In genomic region chr2:11355594-11355993, GRCm38 (mm10) we compare ENCODE assay signal across 28 mouse cellular contexts.
DNase-seq lines count a peak whose midpoint lies in the region; ATAC-seq and TF ChIP-seq lines count a peak whose summit lies in the region.
"Had no signal": no experiment of that assay in that cellular context is flagged by ENCODE, and none has a peak within 500 bp of the region (broad histone marks: within the 10 kb centered on the region; RNA-seq: fewer than 3 reads in every experiment).

No protein-coding gene starts in this region.

- peak; percentile 36 for ATAC-seq in activated CD4-positive, CD25-positive, alpha-beta regulatory T cell, adult 4 months
- no peak for ATAC-seq in intestine, embryonic 16.5 days
- ATAC-seq in midbrain, embryonic 16.5 days, result no peak
- ATAC-seq: midbrain, embryonic 15.5 days; Patski had no signal

- no peaks in the 10 kb centered on the region for H3K27me3 ChIP-seq in megakaryocyte, embryonic 14.5 days (replicated peaks)
- no peaks in the 10 kb centered on the region for H3K27me3 ChIP-seq in intestine, embryonic 16.5 days (replicated peaks; ENCODE audit: control insufficient read depth, insufficient read depth, low read length)
- H3K27me3 ChIP-seq in midbrain, embryonic 16.5 days (ENCODE audit: control insufficient read depth, insufficient read depth, low read depth, low read length), result no peaks in the 10 kb centered on the region
- H3K27me3 ChIP-seq: forebrain, embryonic 12.5 days; heart, embryonic 12.5 days; limb, embryonic 13.5 days; liver, embryonic 13.5 days; midbrain, embryonic 15.5 days; Patski had no signal

- 90% methylated on average over 5 of the region's 5 CpGs for WGBS in intestine, embryonic 16.5 days
- WGBS in midbrain, embryonic 16.5 days, result 92% methylated on average over 5 of the region's 5 CpGs

- peak overlapping the region; percentile 29 for H3K4me3 ChIP-seq in megakaryocyte, embryonic 14.5 days (replicated peaks)
- H3K4me3 ChIP-seq in intestine, embryonic 16.5 days (ENCODE audit: low read length), result no peak overlapping the region
- no peak overlapping the region for H3K4me3 ChIP-seq in gastrocnemius, adult 2 months
- H3K4me3 ChIP-seq in midbrain, embryonic 16.5 days (ENCODE audit: low read depth, low read length), result no peak overlapping the region
- H3K4me3 ChIP-seq: erythroblast, embryonic 14.5 days; forebrain, embryonic 12.5 days; heart, embryonic 12.5 days; limb, embryonic 13.5 days; liver, embryonic 13.5 days; midbrain, embryonic 10.5 days; midbrain, embryonic 15.5 days had no signal

- peaks cover 4% of the 10 kb centered on the region; the same call in 1 of the 2 replicates for H3K9me3 ChIP-seq in megakaryocyte, embryonic 14.5 days
- no peaks in the 10 kb centered on the region for H3K9me3 ChIP-seq in intestine, embryonic 16.5 days (ENCODE audit: control insufficient read depth, low read length)
- H3K9me3 ChIP-seq in midbrain, embryonic 16.5 days (replicated peaks; ENCODE audit: control insufficient read depth, low read length, poor library complexity, severe bottlenecking), result 0 out of 2 replicates have a peak, but pooled peaks cover 3% of the 10 kb centered on the region
- H3K9me3 ChIP-seq: forebrain, embryonic 12.5 days; limb, embryonic 13.5 days; liver, embryonic 13.5 days; midbrain, embryonic 10.5 days; midbrain, embryonic 15.5 days had no signal

- intact Hi-C loops in gastrocnemius, adult 2 months (cut with DNase I), result no loop called here

- peaks cover 39% of the 10 kb centered on the region for H3K4me1 ChIP-seq in megakaryocyte, embryonic 14.5 days
- no peaks in the 10 kb centered on the region for H3K4me1 ChIP-seq in intestine, embryonic 16.5 days (ENCODE audit: control insufficient read depth, insufficient read depth, low read length)
- no peaks in the 10 kb centered on the region for H3K4me1 ChIP-seq in midbrain, embryonic 16.5 days (ENCODE audit: control insufficient read depth, insufficient read depth, low read length)
- H3K4me1 ChIP-seq: forebrain, embryonic 12.5 days; heart, embryonic 12.5 days; limb, embryonic 13.5 days; liver, embryonic 13.5 days; midbrain, embryonic 10.5 days; midbrain, embryonic 15.5 days had no signal

- no peak overlapping the region for H3K27ac ChIP-seq in intestine, embryonic 16.5 days (ENCODE audit: low read length)
- H3K27ac ChIP-seq in gastrocnemius, adult 2 months, result no peak overlapping the region
- no peak overlapping the region for H3K27ac ChIP-seq in midbrain, embryonic 16.5 days (ENCODE audit: low read length)
- H3K27ac ChIP-seq: forebrain, embryonic 12.5 days; hindbrain, embryonic 14.5 days; limb, embryonic 13.5 days; liver, embryonic 13.5 days; macrophage; midbrain, embryonic 10.5 days; midbrain, embryonic 15.5 days had no signal

- peak; percentile 10 to 19 for DNase-seq in spleen, postnatal 36 days (ENCODE audit: low spot score in 2 of 2)
- DNase-seq in spleen, adult 18-20 months, result no peak
- no peak for DNase-seq in gastrocnemius, adult 2 months
- no peak for DNase-seq in layer of hippocampus, adult 9-11 months
- DNase-seq: adrenal gland, adult 2 months; adrenal gland, postnatal 36 days; cerebellum, adult 18-20 months; cerebellum, postnatal 14 days; gastrocnemius, postnatal 25 days; kidney, adult 2 months; kidney, postnatal 36 days; liver, embryonic 13.5 days; lung, adult 18-20 months; lung, postnatal 10 days; thymus, postnatal 25 days had no signal

- H3K4me2 ChIP-seq in intestine, embryonic 16.5 days (ENCODE audit: low read depth, low read length), result no peak overlapping the region
- no peak overlapping the region for H3K4me2 ChIP-seq in midbrain, embryonic 16.5 days (ENCODE audit: low read length)
- H3K4me2 ChIP-seq: forebrain, embryonic 12.5 days; heart, embryonic 12.5 days; hindbrain, embryonic 14.5 days; limb, embryonic 13.5 days; liver, embryonic 13.5 days; midbrain, embryonic 15.5 days had no signal

- no peak overlapping the region for H3K9ac ChIP-seq in intestine, embryonic 16.5 days (ENCODE audit: low read depth, low read length)
- no peak overlapping the region for H3K9ac ChIP-seq in midbrain, embryonic 16.5 days (ENCODE audit: low read depth, low read length)
- H3K9ac ChIP-seq: forebrain, embryonic 12.5 days; heart, embryonic 12.5 days; hindbrain, embryonic 14.5 days; limb, embryonic 13.5 days; liver, embryonic 13.5 days; midbrain, embryonic 15.5 days had no signal

- no peaks in the 10 kb centered on the region for H3K36me3 ChIP-seq in megakaryocyte, embryonic 14.5 days (replicated peaks; ENCODE audit: low read length)
- no peaks in the 10 kb centered on the region for H3K36me3 ChIP-seq in intestine, embryonic 16.5 days (ENCODE audit: control insufficient read depth, insufficient read depth, low read length)
- no peaks in the 10 kb centered on the region for H3K36me3 ChIP-seq in midbrain, embryonic 16.5 days (ENCODE audit: control insufficient read depth, insufficient read depth, low read length)
- H3K36me3 ChIP-seq: forebrain, embryonic 12.5 days; heart, embryonic 12.5 days; limb, embryonic 13.5 days; liver, embryonic 13.5 days; midbrain, embryonic 10.5 days; midbrain, embryonic 15.5 days had no signal

- TF ChIP-seq CTCF in gastrocnemius, adult 2 months (IDR thresholded peaks at IDR 0.05), result no peak

Comparison
In these comparisons a context has a peak if more than half of its experiments do, and no peak if none do; other contexts are left out.
1. DNase-seq: peak in spleen, postnatal 36 days (2 of 2); none in spleen, adult 18-20 months (0 of 2), gastrocnemius, adult 2 months (single experiment) and layer of hippocampus, adult 9-11 months (single experiment).